Mouse (Mus musculus): ENCODE measurements around the gene Arpp19. TPM values are rescaled to one million over a fixed set of nuclear protein-coding genes. Genes with fewer than 3 reads are reported as not detected.

The Arpp19 gene
- polyA plus RNA-seq, 1 experiment from 2014 or later: 272 TPM

DNA sequence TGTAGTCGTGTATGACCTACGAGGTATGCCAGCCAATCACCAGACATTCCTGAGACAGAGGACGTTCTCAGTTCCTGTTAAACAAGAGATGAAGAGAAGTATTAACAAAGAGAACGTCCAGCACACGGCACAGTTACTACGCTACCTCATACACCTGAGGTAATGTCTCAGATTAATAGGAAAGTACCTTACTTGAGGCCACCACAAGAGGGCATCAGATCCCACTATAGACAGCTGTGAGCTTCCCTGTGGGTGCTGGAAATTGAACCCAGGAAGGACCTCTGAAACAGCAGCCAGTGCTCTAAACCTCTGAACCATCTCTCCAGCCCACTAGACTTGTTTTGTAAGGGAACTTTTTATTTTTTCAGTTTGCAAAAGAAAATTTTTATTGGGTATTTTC lies 11.7 kb upstream of the Arpp19 start:
- peaks cover 23% of the 10 kb centered on the region; the same call in 1 of the 2 replicates for H3K36me3 ChIP-seq (ENCODE audit: control insufficient read depth, insufficient read depth, low read length)
- H3K9ac ChIP-seq (ENCODE audit: low read depth, low read length): no peak overlapping the region
- ATAC-seq (ENCODE audit: low read depth) (no peak), DNase-seq (ENCODE audit: low spot score) (no peak)
- no peak overlapping the region for H3K4me2 ChIP-seq (ENCODE audit: low read depth, low read length)
- no peaks in the 10 kb centered on the region for H3K27me3 ChIP-seq (replicated peaks; ENCODE audit: control insufficient read depth, insufficient read depth, low read length)
- 75% methylated on average over 6 of the region's 6 CpGs for WGBS
- no peak overlapping the region for H3K27ac ChIP-seq (replicated peaks; ENCODE audit: low read depth, low read length)
- no peaks in the 10 kb centered on the region for H3K9me3 ChIP-seq (ENCODE audit: control insufficient read depth, low read length)
- H3K4me1 ChIP-seq (ENCODE audit: control insufficient read depth, insufficient read depth, low read length): peaks cover 11% of the 10 kb centered on the region
- H3K4me3 ChIP-seq (ENCODE audit: low read depth, low read length): no peak overlapping the region

- ATAC-seq (ENCODE audit: low read depth) (no peak), DNase-seq (ENCODE audit: low spot score) (no peak)
- Histone ChIP-seq H3K4me2 (ENCODE audit: low read depth, low read length) (no peak overlapping the region), H3K9ac (ENCODE audit: low read depth, low read length) (no peak overlapping the region), H3K36me3 (ENCODE audit: control insufficient read depth, insufficient read depth, low read length) (0 out of 2 replicates have a peak, but pooled peaks cover 7% of the 10 kb centered on the region), H3K27me3 (replicated peaks; ENCODE audit: control insufficient read depth, insufficient read depth, low read length) (no peaks in the 10 kb centered on the region), H3K4me3 (ENCODE audit: low read depth, low read length) (no peak overlapping the region), H3K4me1 (ENCODE audit: control insufficient read depth, insufficient read depth, low read length) (0 out of 2 replicates have a peak, but pooled peaks cover 3% of the 10 kb centered on the region), H3K9me3 (ENCODE audit: control insufficient read depth, low read length) (no peaks in the 10 kb centered on the region), H3K27ac (replicated peaks; ENCODE audit: low read depth, low read length) (no peak overlapping the region)
- 91% methylated on average over 1 of the region's 1 CpGs for WGBS
Measured at GRCm38 (mm10) chr9:75032408-75032807, 5.0 kb upstream of the Arpp19 start.

GRCm38 (mm10) chr9:75033141-75033540 lies 4.3 kb upstream of the Arpp19 start:
- no peak overlapping the region for H3K27ac ChIP-seq (replicated peaks; ENCODE audit: low read depth, low read length)
- DNase-seq (ENCODE audit: low spot score) (peak; percentile 17), ATAC-seq (ENCODE audit: low read depth) (no peak)
- H3K27me3 ChIP-seq (replicated peaks; ENCODE audit: control insufficient read depth, insufficient read depth, low read length): no peaks in the 10 kb centered on the region
- H3K4me3 ChIP-seq (ENCODE audit: low read depth, low read length): no peak overlapping the region
- no peak overlapping the region for H3K4me2 ChIP-seq (ENCODE audit: low read depth, low read length)
- H3K9ac ChIP-seq (ENCODE audit: low read depth, low read length): no peak overlapping the region
- H3K4me1 ChIP-seq (ENCODE audit: control insufficient read depth, insufficient read depth, low read length): 0 out of 2 replicates have a peak, but pooled peaks cover 3% of the 10 kb centered on the region
- WGBS: 48% methylated on average over 7 of the region's 7 CpGs
- H3K9me3 ChIP-seq (ENCODE audit: control insufficient read depth, low read length): no peaks in the 10 kb centered on the region
- 0 out of 2 replicates have a peak, but pooled peaks cover 7% of the 10 kb centered on the region for H3K36me3 ChIP-seq (ENCODE audit: control insufficient read depth, insufficient read depth, low read length)

GRCm38 (mm10) chr9:75034691-75035090 lies 2.7 kb upstream of the Arpp19 start:
- ATAC-seq (ENCODE audit: low read depth) (no peak), DNase-seq (ENCODE audit: low spot score) (no peak)
- no peak overlapping the region for H3K9ac ChIP-seq (ENCODE audit: low read depth, low read length)
- H3K27ac ChIP-seq (replicated peaks; ENCODE audit: low read depth, low read length): no peak overlapping the region
- peaks cover 12% of the 10 kb centered on the region for H3K4me1 ChIP-seq (ENCODE audit: control insufficient read depth, insufficient read depth, low read length)
- no peak overlapping the region for H3K4me3 ChIP-seq (ENCODE audit: low read depth, low read length)
- no peaks in the 10 kb centered on the region for H3K27me3 ChIP-seq (replicated peaks; ENCODE audit: control insufficient read depth, insufficient read depth, low read length)
- H3K36me3 ChIP-seq (ENCODE audit: control insufficient read depth, insufficient read depth, low read length): 0 out of 2 replicates have a peak, but pooled peaks cover 8% of the 10 kb centered on the region
- WGBS: 31% methylated on average over 1 of the region's 1 CpGs
- no peak overlapping the region for H3K4me2 ChIP-seq (ENCODE audit: low read depth, low read length)
- no peaks in the 10 kb centered on the region for H3K9me3 ChIP-seq (ENCODE audit: control insufficient read depth, low read length)

GRCm38 (mm10) chr9:75035944-75036343 lies 1.5 kb upstream of the Arpp19 start:
- 0 out of 2 replicates have a peak, but pooled peaks cover 18% of the 10 kb centered on the region for H3K36me3 ChIP-seq (ENCODE audit: control insufficient read depth, insufficient read depth, low read length)
- no peaks in the 10 kb centered on the region for H3K27me3 ChIP-seq (replicated peaks; ENCODE audit: control insufficient read depth, insufficient read depth, low read length)
- ATAC-seq (ENCODE audit: low read depth) (no peak), DNase-seq (ENCODE audit: low spot score) (no peak)
- no peak overlapping the region for H3K9ac ChIP-seq (ENCODE audit: low read depth, low read length)
- no peak overlapping the region for H3K27ac ChIP-seq (replicated peaks; ENCODE audit: low read depth, low read length)
- no peak overlapping the region for H3K4me2 ChIP-seq (ENCODE audit: low read depth, low read length)
- no peaks in the 10 kb centered on the region for H3K9me3 ChIP-seq (ENCODE audit: control insufficient read depth, low read length)
- WGBS: 75% methylated on average over 4 of the region's 4 CpGs
- H3K4me1 ChIP-seq (ENCODE audit: control insufficient read depth, insufficient read depth, low read length): peaks cover 12% of the 10 kb centered on the region
- H3K4me3 ChIP-seq (ENCODE audit: low read depth, low read length): no peak overlapping the region

DNA sequence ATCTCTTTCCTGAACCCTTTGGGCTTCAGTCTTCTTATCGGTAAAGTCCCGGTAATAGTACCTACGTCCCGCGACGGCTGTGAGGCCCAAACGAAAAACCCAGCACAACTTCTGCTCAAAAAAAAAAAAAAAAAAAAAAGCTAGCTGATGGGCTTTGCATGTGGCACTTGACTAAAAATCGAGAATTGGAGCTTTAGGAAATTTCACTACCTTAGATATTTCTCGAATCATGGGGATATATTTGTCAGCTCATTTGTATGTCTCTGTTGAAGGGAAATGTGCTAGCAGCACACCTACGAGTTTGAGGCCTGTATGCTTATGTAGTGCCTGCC lies 909 bp downstream of the Arpp19 start:
- peak overlapping the region; percentile 94 for H3K9ac ChIP-seq (ENCODE audit: low read depth, low read length)
- peak overlapping the region; percentile 92 for H3K4me3 ChIP-seq (ENCODE audit: low read depth, low read length)
- 1% methylated on average over 10 of the region's 10 CpGs for WGBS
- DNase-seq (ENCODE audit: low spot score): no peak
- peak overlapping the region; percentile 79 for H3K27ac ChIP-seq (replicated peaks; ENCODE audit: low read depth, low read length)
- H3K4me1 ChIP-seq (ENCODE audit: control insufficient read depth, insufficient read depth, low read length): peaks cover 11% of the 10 kb centered on the region
- H3K27me3 ChIP-seq (replicated peaks; ENCODE audit: control insufficient read depth, insufficient read depth, low read length): no peaks in the 10 kb centered on the region
- H3K9me3 ChIP-seq (ENCODE audit: control insufficient read depth, low read length): no peaks in the 10 kb centered on the region
- peaks cover 16% of the 10 kb centered on the region; the same call in 1 of the 2 replicates for H3K36me3 ChIP-seq (ENCODE audit: control insufficient read depth, insufficient read depth, low read length)
- ATAC-seq (ENCODE audit: low read depth): no peak
- peak overlapping the region; percentile 69 for H3K4me2 ChIP-seq (ENCODE audit: low read depth, low read length)

GRCm38 (mm10) chr9:75040566-75040965 lies 3.2 kb downstream of the Arpp19 start:
- WGBS: 86% methylated on average over 2 of the region's 2 CpGs
- Histone ChIP-seq H3K36me3 (ENCODE audit: control insufficient read depth, insufficient read depth, low read length) (peaks cover 17% of the 10 kb centered on the region; the same call in 1 of the 2 replicates), H3K27ac (replicated peaks; ENCODE audit: low read depth, low read length) (no peak overlapping the region), H3K9me3 (ENCODE audit: control insufficient read depth, low read length) (no peaks in the 10 kb centered on the region), H3K27me3 (replicated peaks; ENCODE audit: control insufficient read depth, insufficient read depth, low read length) (no peaks in the 10 kb centered on the region), H3K4me2 (ENCODE audit: low read depth, low read length) (no peak overlapping the region), H3K9ac (ENCODE audit: low read depth, low read length) (no peak overlapping the region), H3K4me1 (ENCODE audit: control insufficient read depth, insufficient read depth, low read length) (peaks cover 9% of the 10 kb centered on the region), H3K4me3 (ENCODE audit: low read depth, low read length) (no peak overlapping the region)
- ATAC-seq (ENCODE audit: low read depth) (no peak), DNase-seq (ENCODE audit: low spot score) (no peak)

DNA sequence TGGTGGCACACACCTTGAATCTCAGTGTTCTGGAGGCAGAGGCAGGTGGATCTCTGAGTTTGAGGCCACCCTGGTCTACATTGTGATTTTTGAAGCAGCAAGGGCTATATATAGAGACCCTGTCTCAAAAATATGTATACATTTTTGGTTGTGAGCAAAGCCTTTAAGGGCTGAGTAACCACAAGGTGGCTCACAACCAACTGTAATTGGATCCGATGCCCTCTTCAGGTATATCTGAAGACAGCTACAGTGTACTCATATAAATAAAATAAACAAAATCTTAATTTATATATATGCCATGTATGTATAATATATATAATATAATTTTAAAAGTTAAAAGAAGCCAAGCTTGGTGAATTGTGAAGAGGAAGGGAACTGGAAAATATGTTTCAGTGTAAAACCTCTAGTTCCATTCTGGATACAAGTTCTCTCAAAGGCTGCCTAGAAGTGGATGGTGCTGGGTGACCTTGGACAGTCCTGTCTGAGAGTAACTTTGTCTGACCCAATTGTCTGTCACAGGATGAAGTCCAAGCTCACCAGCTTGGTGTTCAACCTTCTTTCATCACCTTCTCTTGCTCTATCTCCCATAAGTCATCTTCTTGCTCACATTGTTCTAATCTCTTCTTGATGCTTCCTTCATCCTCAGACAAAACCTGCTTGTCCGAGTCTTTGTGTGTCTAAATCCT lies 4.6 kb downstream of the Arpp19 start:
- H3K9me3 ChIP-seq (ENCODE audit: control insufficient read depth, low read length): no peaks in the 10 kb centered on the region
- no peak overlapping the region for H3K4me2 ChIP-seq (ENCODE audit: low read depth, low read length)
- no peak overlapping the region for H3K27ac ChIP-seq (replicated peaks; ENCODE audit: low read depth, low read length)
- no peak overlapping the region for H3K4me3 ChIP-seq (ENCODE audit: low read depth, low read length)
- WGBS: 78% methylated on average over 2 of the region's 2 CpGs
- no peak for ATAC-seq (ENCODE audit: low read depth)
- DNase-seq (ENCODE audit: low spot score): no peak
- H3K27me3 ChIP-seq (replicated peaks; ENCODE audit: control insufficient read depth, insufficient read depth, low read length): no peaks in the 10 kb centered on the region
- H3K36me3 ChIP-seq (ENCODE audit: control insufficient read depth, insufficient read depth, low read length): peaks cover 23% of the 10 kb centered on the region; the same call in 1 of the 2 replicates
- H3K4me1 ChIP-seq (ENCODE audit: control insufficient read depth, insufficient read depth, low read length): peaks cover 9% of the 10 kb centered on the region
- H3K9ac ChIP-seq (ENCODE audit: low read depth, low read length): no peak overlapping the region

GRCm38 (mm10) chr9:75043191-75043590 lies 5.8 kb downstream of the Arpp19 start:
- Histone ChIP-seq H3K27ac (replicated peaks; ENCODE audit: low read depth, low read length) (no peak overlapping the region), H3K27me3 (replicated peaks; ENCODE audit: control insufficient read depth, insufficient read depth, low read length) (no peaks in the 10 kb centered on the region), H3K9me3 (ENCODE audit: control insufficient read depth, low read length) (no peaks in the 10 kb centered on the region), H3K9ac (ENCODE audit: low read depth, low read length) (no peak overlapping the region), H3K4me2 (ENCODE audit: low read depth, low read length) (no peak overlapping the region), H3K4me3 (ENCODE audit: low read depth, low read length) (no peak overlapping the region), H3K4me1 (ENCODE audit: control insufficient read depth, insufficient read depth, low read length) (peaks cover 9% of the 10 kb centered on the region), H3K36me3 (ENCODE audit: control insufficient read depth, insufficient read depth, low read length) (peaks cover 25% of the 10 kb centered on the region; the same call in 1 of the 2 replicates)
- ATAC-seq (ENCODE audit: low read depth) (no peak), DNase-seq (ENCODE audit: low spot score) (no peak)
- 91% methylated on average over 2 of the region's 2 CpGs for WGBS
